Mouse (Mus musculus) fat pad, adult 2 months (tissue): ENCODE data around the gene Elk3.
A peak's percentile ranks its signal among the peaks of the same experiment; 100 is the strongest.

ENCODE experiments used
- DNase-seq: peaks from one replicate; pipeline ENCODE4 v3.0.0-alpha.2; 2011; ENCODE audit warnings: low read depth, low spot score; ENCODE audit errors: extremely low read depth

The Elk3 gene

DNA sequence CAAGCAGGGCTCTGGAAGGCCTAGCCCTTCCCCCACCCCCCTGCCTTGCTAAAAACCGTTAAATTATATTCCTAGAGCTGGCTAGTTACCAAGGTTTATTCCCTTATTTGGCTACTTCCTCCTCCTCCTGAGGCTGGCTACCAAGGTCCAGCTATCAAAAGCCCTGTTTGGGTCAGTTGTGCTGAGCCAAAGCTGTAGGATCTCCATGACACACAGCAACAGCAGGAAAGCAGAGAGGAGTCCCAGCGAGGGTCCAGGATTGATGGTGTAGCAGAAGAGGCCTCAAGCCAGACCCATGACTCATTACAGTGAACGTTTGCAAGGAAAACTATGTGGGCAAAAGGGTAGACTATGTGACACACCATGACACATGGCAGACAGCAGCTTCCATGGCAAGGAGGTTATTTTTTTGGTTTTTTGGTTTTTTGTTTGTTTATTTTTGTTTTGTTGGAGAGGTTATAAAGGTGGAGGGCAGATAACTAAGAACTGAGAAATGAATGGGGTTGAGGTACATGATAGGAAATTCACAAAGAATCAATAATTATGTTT lies 21.4 kb upstream of the Elk3 start:
- no peak for DNase-seq

DNA sequence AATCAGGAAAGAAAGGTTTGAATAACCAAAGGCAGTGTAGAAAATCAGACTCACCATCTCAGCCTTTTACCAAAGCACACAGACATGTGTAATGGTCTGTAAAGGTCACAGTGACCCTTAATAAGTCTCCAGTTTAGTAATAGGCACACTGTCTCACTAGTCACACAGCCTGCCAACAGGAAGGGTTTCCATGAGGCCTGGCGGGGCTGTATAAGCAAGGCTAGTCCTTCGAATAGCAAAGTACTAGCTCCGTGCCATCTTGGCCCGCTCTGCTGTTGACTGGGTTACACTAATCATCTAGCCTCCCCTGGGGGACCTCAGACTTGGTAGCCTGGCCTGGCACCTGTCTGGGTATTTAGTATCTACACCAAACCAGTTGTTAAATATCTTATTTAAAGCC lies 20.6 kb upstream of the Elk3 start:
- no peak for DNase-seq

DNA sequence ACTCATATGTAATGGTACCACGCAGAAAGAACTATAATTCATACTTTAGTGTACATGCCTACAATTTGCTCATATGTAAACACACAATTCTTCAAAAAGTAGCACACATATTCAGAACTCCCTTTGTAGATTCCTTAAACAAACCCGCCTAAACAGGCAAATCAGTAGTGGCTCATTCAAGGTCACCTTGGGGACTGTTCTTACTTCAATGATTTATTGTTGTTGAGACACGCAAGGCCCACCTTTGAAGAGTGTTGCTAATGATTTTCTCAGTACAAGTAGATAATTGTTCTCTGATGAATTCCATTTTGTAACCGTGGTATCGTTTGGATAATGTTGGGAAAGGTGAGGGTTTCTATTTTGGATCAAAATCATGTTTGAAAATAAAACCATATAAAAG lies 17.4 kb upstream of the Elk3 start:
- no peak for DNase-seq

DNA sequence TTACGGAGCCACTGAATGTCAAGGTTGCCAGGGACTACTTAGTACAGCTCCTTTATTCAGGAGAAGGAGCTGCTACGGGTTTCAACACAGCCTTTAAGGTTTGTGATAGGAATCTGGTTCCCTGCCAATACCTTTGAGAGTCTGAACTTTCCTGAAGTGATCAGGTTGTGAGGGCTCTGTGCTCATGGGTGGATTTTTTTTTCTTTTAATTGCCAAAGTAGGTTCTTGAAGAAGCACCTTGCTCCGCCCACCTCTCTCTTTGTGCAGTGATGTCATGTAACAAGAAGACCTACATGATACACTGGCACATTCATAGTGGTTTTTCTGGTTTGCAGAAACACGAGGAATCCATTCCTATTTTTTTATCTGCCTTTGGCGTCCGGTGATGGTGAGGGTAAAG lies 16.3 kb upstream of the Elk3 start:
- no peak for DNase-seq

DNA sequence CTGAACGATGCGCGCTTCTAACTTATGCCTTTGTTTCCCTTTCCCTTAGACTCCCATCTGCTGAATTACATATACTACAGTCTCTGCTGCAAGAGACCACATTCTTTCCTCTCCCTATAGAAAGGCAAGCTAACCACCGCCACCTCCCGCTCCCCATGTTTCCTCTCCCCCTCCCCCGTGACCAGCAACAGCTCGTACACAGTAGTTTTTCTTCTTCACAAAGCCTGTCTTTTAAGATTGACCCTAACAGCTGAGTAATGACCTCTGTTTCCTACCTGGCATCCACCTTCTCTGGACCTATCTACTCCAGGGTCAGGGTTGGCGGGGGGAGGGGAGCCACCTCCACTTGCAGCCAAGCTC lies 15.8 kb upstream of the Elk3 start:
- no peak for DNase-seq

DNA sequence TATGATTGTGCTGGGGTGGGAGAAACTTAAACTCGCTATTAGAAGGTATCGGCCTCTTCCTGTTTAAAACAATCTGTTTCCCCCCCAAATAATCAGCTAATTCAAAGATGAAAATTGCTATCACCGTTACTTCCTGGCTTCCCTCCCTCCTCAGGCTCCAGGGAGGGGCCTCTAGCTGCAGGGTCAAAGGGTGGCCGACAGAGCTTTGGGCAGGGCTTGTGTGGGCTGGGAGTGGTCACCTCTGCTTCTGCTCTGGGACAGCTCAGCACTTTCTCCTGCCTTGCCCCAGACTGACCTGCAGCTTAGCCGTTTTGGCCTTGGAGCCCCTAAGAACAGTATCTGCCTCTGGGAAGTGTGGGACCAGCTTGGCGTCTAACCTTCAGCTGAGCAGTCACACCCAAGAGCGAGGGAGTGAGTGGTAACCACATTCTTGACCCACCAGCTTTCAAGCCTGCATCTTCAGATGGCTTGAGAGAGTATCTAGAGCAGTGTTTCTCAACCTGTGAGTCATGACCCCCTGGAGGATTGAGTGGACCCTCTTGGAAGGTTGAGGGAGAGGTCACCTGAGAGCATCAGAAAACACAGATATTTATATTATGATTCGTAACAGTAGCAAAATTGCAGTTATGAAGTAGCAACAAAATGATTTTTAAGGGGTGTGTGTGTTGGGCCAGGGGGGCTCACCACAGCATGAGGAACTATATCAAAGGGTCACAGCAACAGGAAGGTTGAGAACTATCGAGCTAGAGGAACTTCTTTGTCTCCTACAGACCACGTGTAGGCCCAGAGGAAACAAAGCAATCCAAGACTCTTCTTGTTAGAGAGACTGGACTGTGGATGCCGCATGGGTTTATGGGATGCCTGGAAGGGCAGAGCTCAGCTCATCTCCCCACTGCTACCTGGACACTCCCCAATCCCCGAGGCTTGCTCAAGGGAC lies 15.1 kb upstream of the Elk3 start:
- DNase-seq: no peak

DNA sequence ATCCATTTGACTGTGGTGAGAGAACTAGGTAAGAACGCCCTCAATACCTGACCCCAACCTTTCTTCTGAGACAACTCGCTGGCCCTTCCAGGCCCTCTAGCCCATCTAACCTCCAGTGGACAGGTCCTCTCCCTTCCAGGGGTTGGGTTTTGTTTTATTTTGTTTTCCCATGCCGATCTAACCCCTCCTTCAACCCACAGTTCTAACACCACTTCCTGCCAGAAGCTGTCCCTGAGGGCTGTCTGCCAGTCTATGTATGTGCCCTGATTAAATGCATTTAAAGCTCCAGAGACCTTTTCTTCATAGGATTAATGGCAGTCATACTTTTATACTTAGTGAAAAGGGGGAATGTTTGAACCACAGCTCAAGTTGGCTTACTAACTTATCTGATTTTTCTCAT lies 14.4 kb upstream of the Elk3 start:
- no peak for DNase-seq

DNA sequence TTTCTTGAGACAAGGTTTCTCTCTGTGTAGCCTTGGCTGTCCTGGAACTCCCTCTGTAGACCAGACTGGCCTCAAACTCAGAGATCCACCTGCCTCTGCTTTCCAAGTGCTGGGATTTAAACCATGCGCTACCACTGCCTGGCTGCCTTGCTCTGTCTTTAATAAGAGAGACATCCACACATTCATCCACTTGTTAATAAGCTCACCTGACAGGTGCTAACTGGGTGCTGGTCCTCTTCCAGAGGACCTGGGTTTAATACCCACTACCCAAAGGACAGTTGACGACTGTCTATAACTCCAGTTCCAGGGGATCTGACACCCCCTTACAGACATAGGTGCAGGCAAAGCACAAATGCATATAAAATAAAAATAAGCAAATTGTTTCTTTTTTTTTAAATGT lies 13.5 kb upstream of the Elk3 start:
- DNase-seq: no peak

DNA sequence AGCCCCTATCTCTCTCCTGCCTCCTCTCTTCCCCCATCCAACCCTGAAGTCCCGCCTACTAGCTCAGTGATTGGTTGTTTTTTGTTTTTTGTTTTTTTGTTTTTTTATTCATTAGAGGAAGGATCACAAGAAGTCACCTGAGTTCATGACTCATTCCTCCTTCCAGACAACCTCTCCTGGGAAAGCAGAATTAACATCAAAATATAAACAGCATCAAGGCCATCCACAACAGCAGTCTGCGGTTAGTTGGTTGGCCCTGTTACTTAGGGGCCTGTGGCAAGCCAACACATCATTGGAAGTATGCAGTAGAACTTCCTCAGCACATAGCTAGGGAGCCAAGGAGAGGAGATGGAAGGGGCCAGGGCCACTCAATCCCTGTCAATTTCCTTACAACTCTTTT lies 12.7 kb upstream of the Elk3 start:
- no peak for DNase-seq

DNA sequence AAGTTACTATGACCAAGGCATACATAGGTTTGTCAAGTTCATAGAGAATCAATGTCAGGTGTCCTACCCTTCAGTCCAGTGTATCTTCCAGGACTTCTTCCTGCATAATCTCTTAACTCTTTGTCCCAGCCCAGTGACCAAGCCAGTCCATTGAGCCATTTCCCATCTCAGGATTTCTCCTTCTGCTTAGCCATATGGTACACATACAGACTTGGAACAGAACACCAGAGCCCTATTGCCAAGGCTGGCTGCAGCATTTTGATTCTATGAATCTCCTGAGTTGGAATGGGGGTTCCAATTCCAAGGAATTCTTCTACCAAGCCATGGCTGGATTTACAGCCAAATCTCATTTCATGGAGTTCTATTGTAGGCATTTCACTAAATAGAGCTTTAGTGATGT lies 10.8 kb upstream of the Elk3 start:
- DNase-seq: no peak

DNA sequence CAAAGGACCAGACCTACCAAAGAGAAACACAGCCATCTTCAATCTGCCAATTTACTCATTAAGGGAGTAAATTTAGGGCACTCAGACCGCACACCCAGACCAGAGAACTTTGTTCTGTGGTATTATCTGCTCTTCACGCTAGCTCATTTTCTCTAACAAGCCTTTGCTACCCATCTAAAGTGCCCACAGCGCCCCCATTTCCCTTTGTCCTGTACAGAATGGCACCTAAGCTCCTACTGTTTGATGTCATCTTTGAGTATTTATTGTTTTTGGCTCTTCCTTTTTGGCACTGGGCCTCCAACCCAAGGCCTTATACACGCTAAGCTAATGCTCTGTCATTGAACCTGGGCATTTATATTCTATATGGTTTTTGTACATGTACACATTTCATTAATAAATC lies 9.2 kb upstream of the Elk3 start:
- peak; percentile 36 for DNase-seq

DNA sequence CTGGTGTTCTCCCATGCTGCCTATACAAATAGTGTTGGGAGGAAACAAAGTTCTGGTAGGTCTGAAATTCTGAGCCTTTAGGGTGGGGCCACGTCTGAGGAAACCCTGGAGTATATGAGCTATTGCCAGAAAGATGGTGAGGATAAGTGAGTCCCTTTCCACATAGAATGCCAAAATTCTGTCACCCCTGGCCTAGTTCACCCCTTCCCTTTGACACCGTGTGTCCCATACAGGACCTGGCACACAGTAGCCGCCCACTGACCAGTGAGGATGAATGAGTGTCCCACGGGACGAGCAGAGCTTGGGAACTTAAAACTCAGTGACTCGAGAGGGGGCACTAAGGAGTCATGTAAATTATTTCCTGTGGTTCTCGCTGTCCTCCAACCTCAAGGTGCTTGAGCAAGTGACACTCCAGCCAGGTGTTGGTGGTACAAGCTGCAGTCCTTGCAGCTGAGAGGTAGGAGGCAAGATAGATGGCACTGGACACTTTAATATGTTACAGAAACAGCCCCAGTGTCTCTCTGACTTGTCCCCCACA lies 8.7 kb upstream of the Elk3 start:
- DNase-seq: no peak

DNA sequence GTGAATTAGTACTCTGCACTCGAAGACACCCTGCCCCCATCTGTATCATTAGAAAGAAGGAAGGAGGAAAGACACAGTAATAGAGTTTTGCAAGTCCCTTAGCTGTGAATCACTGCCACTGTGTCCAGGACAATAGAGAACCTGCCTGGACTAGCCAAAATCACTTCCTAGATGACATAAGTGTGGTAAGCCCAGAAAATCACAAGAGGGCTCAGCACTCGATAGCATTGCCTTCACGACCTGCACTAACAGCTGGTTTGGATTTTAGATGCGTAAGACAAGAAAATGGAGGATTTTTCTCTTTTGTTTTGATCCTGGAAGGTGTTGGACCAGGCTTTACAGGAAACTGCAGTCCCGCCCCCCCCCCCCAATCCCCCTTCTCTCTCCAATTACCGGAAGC lies 6.0 kb upstream of the Elk3 start:
- peak; percentile 50 for DNase-seq

DNA sequence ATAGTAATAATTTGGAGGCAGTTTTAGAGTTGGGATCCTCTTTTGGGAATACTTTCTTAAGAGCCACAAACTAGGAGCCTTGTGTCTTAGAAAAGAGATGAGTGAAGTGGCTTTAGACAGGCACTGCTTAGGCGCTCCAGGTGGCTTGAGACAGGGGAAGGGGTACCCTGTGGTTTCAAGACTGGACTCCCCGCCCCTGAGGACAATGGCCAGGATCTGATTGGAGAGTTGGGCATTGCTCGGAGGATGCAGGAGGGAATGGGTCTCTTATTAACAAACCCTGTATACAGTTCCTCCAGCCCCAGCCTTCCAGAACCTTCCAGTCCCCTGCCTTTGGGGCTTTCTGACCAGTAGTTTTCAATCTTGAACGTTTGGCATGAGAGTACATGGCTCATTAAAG lies 641 bp upstream of the Elk3 start:
- no peak for DNase-seq

DNA sequence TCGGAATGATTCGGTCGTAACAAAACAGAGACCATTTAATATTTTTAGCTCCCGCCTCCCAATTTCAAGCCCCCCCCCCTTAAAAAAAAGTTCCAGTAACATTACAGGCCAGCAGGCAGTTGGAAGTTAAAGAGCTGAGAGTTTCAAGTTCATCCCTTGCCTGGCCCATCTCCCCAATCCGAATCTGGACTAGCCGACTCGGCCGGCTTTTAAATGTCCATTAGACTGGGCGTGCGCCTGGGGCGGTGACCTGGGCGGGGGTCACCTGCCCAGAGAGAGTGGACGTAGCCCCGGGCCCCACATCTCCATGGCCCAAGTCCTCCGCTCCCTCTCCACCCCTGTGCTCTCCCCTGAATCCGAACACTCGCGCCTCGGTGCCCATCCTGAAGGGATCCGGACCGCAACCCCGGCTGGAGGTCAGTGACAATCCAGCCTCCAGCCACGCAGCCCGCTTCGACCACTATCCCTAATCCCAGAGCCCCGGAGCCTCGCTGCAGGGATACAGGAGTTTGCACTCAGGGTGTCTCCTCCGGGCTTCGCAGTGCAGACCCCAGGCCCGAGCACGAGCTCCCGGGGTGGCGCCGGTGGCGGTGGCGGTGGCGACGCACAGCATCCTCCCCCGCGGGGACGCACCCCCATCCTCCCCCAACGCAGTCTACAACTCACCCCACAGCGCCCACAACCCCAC lies 857 bp downstream of the Elk3 start:
- no peak for DNase-seq

DNA sequence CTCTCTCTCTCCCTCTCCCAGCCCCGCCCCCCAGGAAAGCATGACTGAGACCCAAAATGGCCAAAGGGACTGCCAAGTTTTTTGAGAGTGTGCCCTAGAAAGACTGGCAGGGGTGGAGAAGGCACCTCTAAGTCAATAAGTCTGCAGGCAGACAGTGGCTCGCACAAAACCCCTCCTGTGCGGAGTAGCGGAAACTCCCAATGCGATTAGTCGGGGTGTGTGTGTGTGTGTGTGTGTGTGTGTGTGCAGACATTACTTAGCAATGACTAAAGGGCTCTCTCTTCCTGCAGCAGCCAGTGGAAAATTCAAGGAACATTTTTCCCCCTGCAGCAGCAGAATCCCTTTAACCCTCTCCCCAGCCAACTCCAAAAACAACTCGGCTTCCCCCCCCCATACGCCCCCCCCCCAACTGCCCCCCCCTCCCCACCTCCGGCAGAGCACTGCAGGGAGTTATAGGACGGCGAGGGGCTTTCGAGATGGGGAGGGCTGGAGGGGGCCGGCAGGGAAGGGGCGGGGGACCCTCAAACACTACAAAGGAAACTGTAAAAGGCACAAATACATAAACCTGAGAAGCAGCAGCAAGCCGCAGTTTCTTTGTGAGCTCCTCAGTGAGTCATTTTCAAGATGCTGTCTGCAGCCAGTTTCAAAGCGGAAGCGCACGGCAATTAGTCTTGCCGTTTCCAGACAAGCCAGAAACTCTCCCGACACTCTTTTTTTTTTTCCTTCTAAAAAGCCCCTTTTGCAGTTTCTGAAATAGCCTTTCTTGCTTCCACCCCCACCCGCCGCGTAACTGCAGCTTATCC lies 1.6 kb downstream of the Elk3 start:
- DNase-seq: no peak

DNA sequence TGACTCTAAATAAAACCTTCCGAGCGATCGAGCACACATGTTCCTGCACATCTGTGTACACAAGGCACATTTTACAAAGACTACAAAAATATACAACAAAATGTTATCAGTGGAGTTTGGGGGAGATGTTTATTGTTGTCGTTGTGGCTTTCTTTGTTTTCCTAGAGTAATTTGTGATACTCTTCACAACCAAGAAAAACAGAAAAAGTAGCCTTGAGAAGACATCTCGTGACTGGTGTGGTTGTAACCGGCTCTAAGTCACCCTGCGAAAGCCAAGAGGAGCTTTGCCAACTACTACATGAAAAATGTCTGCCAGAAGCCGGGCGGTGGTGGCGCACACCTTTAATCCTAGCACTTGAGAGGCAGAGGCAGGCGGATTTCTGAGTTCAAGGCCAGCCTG lies 4.6 kb downstream of the Elk3 start:
- DNase-seq: no peak

DNA sequence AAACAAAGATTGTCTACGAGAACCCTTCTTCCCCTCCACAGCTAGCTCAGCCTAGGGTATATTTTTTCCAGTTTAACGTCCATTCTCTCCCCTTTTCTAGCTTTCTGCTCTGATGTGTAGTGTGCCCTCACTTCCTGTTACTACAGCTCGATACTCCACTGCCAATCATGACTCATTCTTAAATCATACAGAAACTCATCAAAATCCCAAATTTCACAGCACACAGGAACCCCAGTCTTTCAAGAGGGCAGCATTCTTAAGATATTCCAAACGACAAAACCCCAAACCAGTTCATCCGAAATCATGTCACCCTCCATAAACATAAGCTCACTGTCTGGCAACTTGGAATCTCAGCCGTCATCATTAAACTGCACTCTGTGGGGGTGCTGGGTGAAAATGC lies 5.0 kb downstream of the Elk3 start:
- no peak for DNase-seq

DNA sequence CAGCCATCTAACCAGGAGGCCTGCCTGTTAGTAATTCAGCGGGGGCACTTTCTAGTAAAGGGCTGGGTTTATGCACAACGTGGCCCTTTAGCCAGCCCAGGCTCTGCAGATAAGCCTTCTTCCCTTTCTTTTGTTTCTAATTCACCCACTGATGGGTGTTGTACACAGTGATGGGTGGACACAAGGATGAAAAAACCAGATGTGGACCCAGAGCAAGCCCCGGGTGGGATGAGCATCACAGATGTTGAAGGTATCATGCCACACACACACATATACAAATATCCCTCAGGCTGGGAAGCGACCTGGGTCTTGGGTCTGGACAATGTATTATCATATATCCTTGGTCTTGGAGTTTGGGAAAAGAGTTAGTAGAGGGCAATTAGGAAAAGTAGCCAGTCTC lies 7.7 kb downstream of the Elk3 start:
- DNase-seq: no peak

DNA sequence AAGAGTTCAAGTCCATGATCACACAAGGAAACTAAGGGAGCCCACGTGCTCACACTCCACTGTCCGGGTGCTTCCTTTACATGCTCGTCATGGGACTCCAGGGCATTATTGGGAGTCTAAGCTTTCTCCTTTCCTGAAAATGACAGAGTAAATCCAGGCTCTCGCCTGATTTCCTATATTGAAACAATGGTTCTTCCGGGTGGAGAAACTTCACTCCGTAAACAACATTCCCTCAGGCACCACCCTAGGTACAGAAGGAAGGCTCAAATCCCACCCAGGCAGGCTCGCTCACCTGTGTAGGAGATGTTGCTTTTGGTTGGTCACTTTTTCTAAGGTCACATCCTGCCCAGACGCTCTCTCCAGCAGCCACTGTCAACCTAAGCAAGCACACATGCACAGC lies 9.1 kb downstream of the Elk3 start:
- no peak for DNase-seq

DNA sequence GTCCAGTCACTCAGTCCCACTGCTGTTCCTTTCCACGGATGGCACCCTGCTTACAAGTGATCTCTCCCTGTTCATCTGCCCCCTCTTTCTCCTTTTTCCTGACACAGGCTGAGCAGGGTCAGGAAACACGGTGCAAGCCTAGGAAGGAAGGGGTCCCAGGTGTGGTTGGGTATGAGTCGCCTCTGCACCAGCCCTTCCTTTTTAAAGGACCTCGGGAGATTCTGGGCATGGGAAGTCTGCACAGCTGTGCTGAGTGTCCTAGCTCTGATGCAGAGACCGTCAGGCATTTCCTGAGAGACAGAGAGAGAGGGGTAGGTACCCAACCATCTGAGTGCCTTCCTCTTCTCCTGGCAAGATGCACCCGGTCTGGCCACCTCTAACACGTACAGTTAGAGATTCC lies 12.7 kb downstream of the Elk3 start:
- no peak for DNase-seq
